ENCODE assay signal across 9 mouse cellular contexts in the genomic region with DNA sequence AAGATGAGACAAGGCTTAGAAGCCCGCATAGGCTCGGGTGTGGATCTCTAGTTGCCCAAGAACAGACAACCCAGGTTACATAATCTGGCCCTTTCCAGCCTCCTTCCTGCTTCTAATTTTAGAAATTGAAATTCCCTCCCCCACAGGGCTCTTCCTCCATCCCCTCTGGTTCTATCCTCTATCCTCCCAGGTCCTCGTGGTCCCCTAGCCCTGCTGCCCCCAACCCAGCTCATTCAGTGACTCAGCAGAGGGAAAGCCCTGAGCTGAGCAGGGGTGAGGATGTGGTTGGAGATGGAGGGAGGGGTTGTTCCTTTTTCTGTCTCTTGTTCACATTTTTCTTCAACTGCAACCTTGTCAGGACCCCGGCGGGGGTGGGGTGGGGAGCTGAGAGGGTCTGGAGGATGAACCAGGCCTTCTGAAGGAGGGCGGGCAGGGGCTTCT. TPM values are rescaled to one million over a fixed set of nuclear protein-coding genes. Genes with fewer than 3 reads are reported as not detected.
A peak's percentile ranks its signal among the peaks of the same experiment; 100 is the strongest.
DNase-seq lines count a peak whose midpoint lies in the region; ATAC-seq and TF ChIP-seq lines count a peak whose summit lies in the region.
"Had no signal": no experiment of that assay in that cellular context is flagged by ENCODE, and none has a peak within 500 bp of the region (broad histone marks: within the 10 kb centered on the region; RNA-seq: fewer than 3 reads in every experiment).

No protein-coding gene starts in this region.

- TF ChIP-seq POLR2A in heart, adult 2 months (IDR thresholded peaks at IDR 0.05; ENCODE audit: insufficient read depth, low read depth, low read length): no peak

- no peaks in the 10 kb centered on the region for H3K79me2 ChIP-seq in heart, adult 2 months (replicated peaks; ENCODE audit: control insufficient read depth, insufficient read depth, low read length)

- no peaks in the 10 kb centered on the region for H3K9me3 ChIP-seq in liver, embryonic 13.5 days (replicated peaks)
- H3K9me3 ChIP-seq in hindbrain, embryonic 16.5 days (ENCODE audit: control insufficient read depth, low read length): no peaks in the 10 kb centered on the region

- peaks cover 3% of the 10 kb centered on the region; the same call in 1 of the 2 replicates for H3K36me3 ChIP-seq in heart, adult 2 months (ENCODE audit: control insufficient read depth, insufficient read depth, low read length)
- H3K36me3 ChIP-seq in liver, embryonic 13.5 days: peaks cover 19% of the 10 kb centered on the region
- H3K36me3 ChIP-seq in hindbrain, embryonic 16.5 days (ENCODE audit: control insufficient read depth, insufficient read depth, low read length): no peaks in the 10 kb centered on the region

- H3K4me2 ChIP-seq in liver, embryonic 13.5 days: no peak overlapping the region
- no peak overlapping the region for H3K4me2 ChIP-seq in hindbrain, embryonic 16.5 days (ENCODE audit: low read length)

- H3K4me3 ChIP-seq in heart, adult 2 months: no peak overlapping the region
- no peak overlapping the region for H3K4me3 ChIP-seq in liver, embryonic 13.5 days (replicated peaks)
- no peak overlapping the region for H3K4me3 ChIP-seq in hindbrain, embryonic 16.5 days (ENCODE audit: low read length)

- 35% methylated on average over 6 of the region's 6 CpGs for WGBS in heart, adult 2 months
- 13% methylated on average over 6 of the region's 6 CpGs for WGBS in liver, embryonic 13.5 days (ENCODE audit: insufficient replicate concordance)
- WGBS in hindbrain, embryonic 16.5 days: 84% methylated on average over 6 of the region's 6 CpGs

- no peak for TF ChIP-seq EP300 in heart, adult 2 months (IDR thresholded peaks at IDR 0.05; ENCODE audit: insufficient read depth, low read depth, low read length)

- no peaks in the 10 kb centered on the region for H3K27me3 ChIP-seq in heart, adult 2 months (ENCODE audit: control insufficient read depth, insufficient read depth, low read length)
- H3K27me3 ChIP-seq in liver, embryonic 13.5 days: no peaks in the 10 kb centered on the region
- H3K27me3 ChIP-seq in hindbrain, embryonic 16.5 days (replicated peaks; ENCODE audit: control insufficient read depth, insufficient read depth, low read length): no peaks in the 10 kb centered on the region

- peak; percentile 28; the same call in 1 of the 2 replicates for ATAC-seq in liver, embryonic 13.5 days (ENCODE audit: low read depth)
- no peak for ATAC-seq in hindbrain, embryonic 16.5 days

- peak overlapping the region; percentile 9; the same call in 1 of the 2 replicates for H3K9ac ChIP-seq in heart, adult 2 months (ENCODE audit: low read depth, low read length)
- H3K9ac ChIP-seq in liver, embryonic 13.5 days: no peak overlapping the region
- no peak overlapping the region for H3K9ac ChIP-seq in hindbrain, embryonic 16.5 days (ENCODE audit: low read depth, low read length)

- TF ChIP-seq CTCF in heart, adult 2 months (IDR thresholded peaks at IDR 0.05): no peak

- peak overlapping the region; percentile 87 for H3K27ac ChIP-seq in heart, adult 2 months
- H3K27ac ChIP-seq in liver, embryonic 13.5 days: peak overlapping the region; percentile 67; the same call in 1 of the 2 replicates
- no peak overlapping the region for H3K27ac ChIP-seq in hindbrain, embryonic 16.5 days (ENCODE audit: low read depth, low read length)

- DNase-seq in heart, adult 2 months: peak; percentile 47 to 51
- DNase-seq in heart, postnatal 25 days (ENCODE audit: low spot score): no peak
- peak; percentile 66 to 70 for DNase-seq in spleen, postnatal 36 days (ENCODE audit: low spot score in 2 of 2)
- DNase-seq in spleen, postnatal 4 days (ENCODE audit: low spot score in 2 of 2): no peak
- no peak for DNase-seq in liver, embryonic 13.5 days
- DNase-seq in thymus, postnatal 4 days: peak; percentile 75
- no peak for DNase-seq in Muller cell, postnatal 12 days (ENCODE audit: inconsistent ontology term)

- peaks cover 18% of the 10 kb centered on the region for H3K4me1 ChIP-seq in heart, adult 2 months (ENCODE audit: control insufficient read depth, insufficient read depth, low read length)
- peaks cover 47% of the 10 kb centered on the region for H3K4me1 ChIP-seq in liver, embryonic 13.5 days (replicated peaks)
- no peaks in the 10 kb centered on the region for H3K4me1 ChIP-seq in hindbrain, embryonic 16.5 days (ENCODE audit: control insufficient read depth, insufficient read depth, low read depth, low read length)

- intact Hi-C loops in heart, adult 2 months (cut with DNase I): loop anchor here (2.0 kb wide), 1 partner anchor 21 kb away; no protein-coding TSS in a partner anchor
- intact Hi-C loops in heart, postnatal 25 days (cut with DNase I): no loop called here

RNA-seq across cellular contexts. Expression of a gene that starts 1.0 kb away (rescaled TPM):
- total RNA-seq in heart, adult 2 months (2021): not detected
- 2.1 and 3.2 TPM in 2 replicates for polyA plus RNA-seq in heart, adult 2 months (2012; rRNA removed)
- under 1 TPM; 0.50 to 0.65 TPM for total RNA-seq in heart, postnatal 25 days (2021)
- polyA plus RNA-seq in liver, embryonic 13.5 days (2015; fragmentation: Nextera tagmentation; extraction: Ambion mirVana): 0.36 TPM in 1 of 2 replicates, not detected in the other
- 0.34 and 0.45 TPM in 2 replicates for polyA plus RNA-seq in hindbrain, embryonic 16.5 days (2015; fragmentation: Nextera tagmentation; extraction: Ambion mirVana)
- total RNA-seq: left cerebral cortex, postnatal 14 days had no signal

RNA-seq across cellular contexts. Expression of a gene that starts 13.8 kb away (rescaled TPM):
- total RNA-seq in heart, adult 2 months (2021): 1 to 10 TPM; 3.0 to 3.2 TPM
- 6.4 and 10.1 TPM in 2 replicates for polyA plus RNA-seq in heart, adult 2 months (2012; rRNA removed)
- 1 to 10 TPM; 2.5 to 2.8 TPM for total RNA-seq in heart, postnatal 25 days (2021)
- 0.76 and 1.3 TPM in 2 replicates for polyA plus RNA-seq in liver, embryonic 13.5 days (2015; fragmentation: Nextera tagmentation; extraction: Ambion mirVana)
- polyA plus RNA-seq in hindbrain, embryonic 16.5 days (2015; fragmentation: Nextera tagmentation; extraction: Ambion mirVana): 140 and 151 TPM in 2 replicates

RNA-seq across cellular contexts. Expression of a gene that starts 14.5 kb away (rescaled TPM):
- under 1 TPM in 1 of 2 experiments, not detected in 1; 0.23 TPM for total RNA-seq in heart, adult 2 months (2021)
- 0.12 TPM in 1 of 2 replicates, not detected in the other for polyA plus RNA-seq in heart, adult 2 months (2012; rRNA removed)
- total RNA-seq in heart, postnatal 25 days (2021): not detected
- polyA plus RNA-seq in liver, embryonic 13.5 days (2015; fragmentation: Nextera tagmentation; extraction: Ambion mirVana): 0.07 and 0.10 TPM in 2 replicates
- 0.37 and 0.80 TPM in 2 replicates for polyA plus RNA-seq in hindbrain, embryonic 16.5 days (2015; fragmentation: Nextera tagmentation; extraction: Ambion mirVana)

RNA-seq across cellular contexts. Expression of a gene that starts 16.0 kb away (rescaled TPM):
- total RNA-seq in heart, adult 2 months (2021): 1 to 10 TPM; 6.5 to 8.2 TPM
- 3.9 and 5.0 TPM in 2 replicates for polyA plus RNA-seq in heart, adult 2 months (2012; rRNA removed)
- 1 to 10 TPM; 8.2 to 8.7 TPM for total RNA-seq in heart, postnatal 25 days (2021)
- polyA plus RNA-seq in liver, embryonic 13.5 days (2015; fragmentation: Nextera tagmentation; extraction: Ambion mirVana): 3.9 and 4.4 TPM in 2 replicates
- 9.8 and 10.1 TPM in 2 replicates for polyA plus RNA-seq in hindbrain, embryonic 16.5 days (2015; fragmentation: Nextera tagmentation; extraction: Ambion mirVana)

RNA-seq across cellular contexts. Expression of a gene that starts 17.8 kb away (rescaled TPM):
- total RNA-seq in heart, adult 2 months (2021): under 1 TPM in 1 of 2 experiments, not detected in 1; 0.34 TPM
- 0.38 and 0.80 TPM in 2 replicates for polyA plus RNA-seq in heart, adult 2 months (2012; rRNA removed)
- total RNA-seq in heart, postnatal 25 days (2021): under 1 TPM; 0.56 to 0.60 TPM
- 0.25 and 0.35 TPM in 2 replicates for polyA plus RNA-seq in liver, embryonic 13.5 days (2015; fragmentation: Nextera tagmentation; extraction: Ambion mirVana)
- polyA plus RNA-seq in hindbrain, embryonic 16.5 days (2015; fragmentation: Nextera tagmentation; extraction: Ambion mirVana): not detected in 2 replicates
- total RNA-seq: left cerebral cortex, postnatal 14 days had no signal

Comparison
In these comparisons a context has a peak if more than half of its experiments do, and no peak if none do; other contexts are left out.
1. DNase-seq: peak in heart, adult 2 months (2 of 2), spleen, postnatal 36 days (2 of 2) and thymus, postnatal 4 days (single experiment); none in heart, postnatal 25 days (single experiment), spleen, postnatal 4 days (0 of 2), liver, embryonic 13.5 days (single experiment) and Muller cell, postnatal 12 days (single experiment).
2. RNA of a gene that starts 13.8 kb away (polyA plus RNA-seq): 140 to 151 TPM in hindbrain, embryonic 16.5 days; 6.4 to 10.1 TPM in heart, adult 2 months and 0.76 to 1.3 TPM in liver, embryonic 13.5 days; every median in the first group is over 10 times any median in the second.